Mouse (Mus musculus): Measurements from ENCODE around the gene 2900026A02Rik.

- TF ChIP-seq CTCF (IDR thresholded peaks at IDR 0.05; ENCODE audit: borderline replicate concordance, insufficient read depth, low read length) (no peak), POLR2A (IDR thresholded peaks at IDR 0.05; ENCODE audit: low read depth, low read length) (no peak)
Observed at GRCm38 (mm10) chr5:113212156-113212835, 8.7 kb downstream of the 2900026A02Rik start.
